Mouse (Mus musculus): ENCODE measurements at regions not wholly inside any gene's neighbourhood (a gene's known extent, or its start where the extent isn't known, plus 50 kb on each side); places are given as distances from the start of the nearest gene placed in this dataset.

GRCm38 (mm10) chr2:159401421-159402100, 607.0 kb downstream of the Dhx35 start:
- Histone ChIP-seq H3K27me3 (replicated peaks) (no peaks in the 10 kb centered on the region), H3K4me3 (no peak overlapping the region), H3K4me2 (no peak overlapping the region), H3K27ac (ENCODE audit: poor library complexity, severe bottlenecking) (no peak overlapping the region), H3K9me3 (replicated peaks) (no peaks in the 10 kb centered on the region), H3K9ac (no peak overlapping the region), H3K4me1 (replicated peaks) (no peaks in the 10 kb centered on the region), H3K36me3 (no peaks in the 10 kb centered on the region)
- ATAC-seq (ENCODE audit: insufficient number of reproducible peaks, low FRiP score), result no peak
- 76% methylated on average over 9 of the region's 9 CpGs for WGBS

- Histone ChIP-seq H3K4me2 (no peak overlapping the region), H3K4me3 (no peak overlapping the region), H3K9me3 (replicated peaks) (no peaks in the 10 kb centered on the region), H3K4me1 (replicated peaks) (no peaks in the 10 kb centered on the region), H3K36me3 (no peaks in the 10 kb centered on the region), H3K9ac (no peak overlapping the region), H3K27ac (ENCODE audit: poor library complexity, severe bottlenecking) (no peak overlapping the region), H3K27me3 (replicated peaks) (no peaks in the 10 kb centered on the region)
- ATAC-seq (ENCODE audit: insufficient number of reproducible peaks, low FRiP score), result no peak
- 65% methylated on average over 1 of the region's 1 CpGs for WGBS
These were observed 610.3 kb downstream of the Dhx35 start for GRCm38 (mm10) chr2:159404940-159405339.

DNA sequence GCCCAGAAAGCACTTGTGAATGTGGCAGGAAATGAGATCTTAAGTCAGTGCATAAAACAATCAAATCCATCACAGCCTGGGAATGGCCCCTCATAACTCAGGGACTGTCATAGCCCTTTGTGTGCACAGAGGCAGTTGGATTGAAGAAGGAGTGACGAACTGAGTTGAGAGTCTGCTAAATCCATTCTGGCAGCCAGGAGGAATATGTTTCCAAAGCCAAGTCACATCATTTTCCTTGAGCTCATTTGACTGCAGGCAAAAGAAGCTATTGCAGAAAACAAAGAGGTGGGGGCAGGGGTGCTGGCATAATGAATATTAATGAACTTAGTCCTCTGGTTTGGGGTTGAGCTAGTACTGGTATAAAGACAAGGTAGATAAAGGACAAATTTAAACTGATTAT, 620.0 kb downstream of the Dhx35 start:
- H3K27ac ChIP-seq (ENCODE audit: poor library complexity, severe bottlenecking), result no peak overlapping the region
- 55% methylated on average over 1 of the region's 1 CpGs for WGBS
- no peak for ATAC-seq (ENCODE audit: insufficient number of reproducible peaks, low FRiP score)

GRCm38 (mm10) chr2:159418371-159418940, 623.8 kb downstream of the Dhx35 start:
- Histone ChIP-seq H3K27ac (ENCODE audit: poor library complexity, severe bottlenecking) (no peak overlapping the region), H3K4me3 (no peak overlapping the region), H3K4me2 (no peak overlapping the region), H3K36me3 (no peaks in the 10 kb centered on the region), H3K27me3 (replicated peaks) (no peaks in the 10 kb centered on the region), H3K9me3 (replicated peaks) (no peaks in the 10 kb centered on the region), H3K4me1 (replicated peaks) (0 out of 2 replicates have a peak, but pooled peaks cover 5% of the 10 kb centered on the region), H3K9ac (no peak overlapping the region)
- 68% methylated on average over 7 of the region's 7 CpGs for WGBS
- ATAC-seq (ENCODE audit: insufficient number of reproducible peaks, low FRiP score), result no peak

More for the DNA sequence above, 620.0 kb downstream of the Dhx35 start:
- Histone ChIP-seq H3K4me2 (no peak overlapping the region), H3K27me3 (replicated peaks) (no peaks in the 10 kb centered on the region), H3K4me3 (no peak overlapping the region), H3K9ac (no peak overlapping the region), H3K9me3 (replicated peaks) (no peaks in the 10 kb centered on the region), H3K4me1 (replicated peaks) (0 out of 2 replicates have a peak, but pooled peaks cover 5% of the 10 kb centered on the region), H3K36me3 (no peaks in the 10 kb centered on the region)

DNA sequence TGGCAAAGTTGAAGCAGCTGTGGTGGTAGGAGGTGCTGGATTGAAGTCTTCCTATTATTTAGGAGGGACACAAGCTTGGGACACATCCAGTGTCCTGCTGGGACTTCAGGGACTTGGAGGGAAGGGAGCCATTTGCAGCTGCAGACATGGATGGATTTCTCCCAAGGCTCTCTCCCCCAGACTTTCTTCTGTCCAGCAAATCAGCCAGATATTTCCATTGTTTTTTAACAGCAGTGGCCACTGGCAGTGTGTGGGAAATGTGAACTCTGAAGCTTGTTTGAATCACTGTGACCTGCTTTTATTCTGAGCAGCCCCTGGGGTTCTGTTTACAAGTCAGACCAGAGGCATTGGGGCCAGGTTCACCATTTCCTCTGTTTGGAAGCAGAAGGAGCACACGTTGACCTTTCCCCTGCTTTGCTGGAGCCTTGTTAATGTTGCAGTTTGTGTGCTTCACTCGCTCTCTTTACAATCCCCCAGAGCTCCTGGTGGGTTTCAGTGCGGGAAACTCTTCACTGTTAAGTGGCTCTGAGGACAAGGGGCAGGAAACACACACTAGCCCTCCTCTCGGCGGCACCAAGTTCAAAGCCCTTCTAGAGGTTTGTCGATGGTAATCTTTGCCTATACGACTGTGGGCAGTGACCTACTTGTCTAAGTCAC, 627.8 kb downstream of the Dhx35 start:
- Histone ChIP-seq H3K4me3 (no peak overlapping the region), H3K27ac (ENCODE audit: poor library complexity, severe bottlenecking) (no peak overlapping the region), H3K4me2 (no peak overlapping the region), H3K9ac (no peak overlapping the region), H3K4me1 (replicated peaks) (no peaks in the 10 kb centered on the region), H3K9me3 (replicated peaks) (no peaks in the 10 kb centered on the region), H3K36me3 (no peaks in the 10 kb centered on the region), H3K27me3 (replicated peaks) (no peaks in the 10 kb centered on the region)
- WGBS, result 36% methylated on average over 7 of the region's 7 CpGs
- ATAC-seq (ENCODE audit: insufficient number of reproducible peaks, low FRiP score), result no peak

DNA sequence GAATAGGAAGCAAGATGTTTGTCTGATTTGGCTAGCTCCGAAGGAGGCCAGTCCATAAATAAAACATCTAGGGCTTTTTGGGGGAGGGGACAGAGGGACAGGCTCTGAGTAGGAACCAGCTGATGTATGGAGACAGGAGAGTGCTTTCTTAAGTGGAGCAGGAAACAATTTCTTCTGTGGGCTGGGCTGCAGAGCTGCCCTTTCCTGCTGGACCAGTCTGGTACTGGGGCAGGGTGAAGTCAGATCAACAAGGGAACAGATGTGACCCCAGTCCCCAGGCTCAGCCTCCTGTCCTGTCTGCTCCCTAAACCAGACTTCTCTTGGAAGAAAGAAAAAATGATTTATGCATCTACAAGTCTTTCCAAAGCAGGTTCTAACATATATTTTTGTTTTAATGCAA, 633.6 kb downstream of the Dhx35 start:
- WGBS, result 34% methylated on average over 1 of the region's 1 CpGs
- ATAC-seq (ENCODE audit: insufficient number of reproducible peaks, low FRiP score), result no peak
- no peak overlapping the region for H3K4me3 ChIP-seq

GRCm38 (mm10) chr2:159430577-159431329, 636.1 kb downstream of the Dhx35 start:
- Histone ChIP-seq H3K4me1 (replicated peaks) (no peaks in the 10 kb centered on the region), H3K4me3 (no peak overlapping the region), H3K4me2 (no peak overlapping the region), H3K27me3 (replicated peaks) (no peaks in the 10 kb centered on the region), H3K36me3 (no peaks in the 10 kb centered on the region), H3K27ac (ENCODE audit: poor library complexity, severe bottlenecking) (no peak overlapping the region), H3K9ac (no peak overlapping the region), H3K9me3 (replicated peaks) (peaks cover 11% of the 10 kb centered on the region)
- WGBS, result 70% methylated on average over 5 of the region's 5 CpGs
- no peak for ATAC-seq (ENCODE audit: insufficient number of reproducible peaks, low FRiP score)

More for the DNA sequence above, 633.6 kb downstream of the Dhx35 start:
- H3K36me3 ChIP-seq, result no peaks in the 10 kb centered on the region
- no peaks in the 10 kb centered on the region for H3K4me1 ChIP-seq (replicated peaks)
- no peaks in the 10 kb centered on the region for H3K27me3 ChIP-seq (replicated peaks)
- H3K4me2 ChIP-seq, result no peak overlapping the region
- H3K9me3 ChIP-seq (replicated peaks), result 0 out of 2 replicates have a peak, but pooled peaks cover 4% of the 10 kb centered on the region
- no peak overlapping the region for H3K9ac ChIP-seq
- no peak overlapping the region for H3K27ac ChIP-seq (ENCODE audit: poor library complexity, severe bottlenecking)

- ATAC-seq (ENCODE audit: insufficient number of reproducible peaks, low FRiP score), result no peak
- WGBS, result 78% methylated on average over 6 of the region's 6 CpGs
These were observed 644.4 kb downstream of the Dhx35 start for GRCm38 (mm10) chr2:159438961-159439360.

GRCm38 (mm10) chr2:159443581-159443980, 649.0 kb downstream of the Dhx35 start:
- H3K27ac ChIP-seq (ENCODE audit: poor library complexity, severe bottlenecking), result no peak overlapping the region
- ATAC-seq (ENCODE audit: insufficient number of reproducible peaks, low FRiP score), result no peak
- H3K9me3 ChIP-seq (replicated peaks), result no peaks in the 10 kb centered on the region
- H3K4me3 ChIP-seq, result no peak overlapping the region
- H3K9ac ChIP-seq, result no peak overlapping the region
- 29% methylated on average over 8 of the region's 8 CpGs for WGBS
- H3K27me3 ChIP-seq (replicated peaks), result no peaks in the 10 kb centered on the region
- H3K4me1 ChIP-seq (replicated peaks), result no peaks in the 10 kb centered on the region
- H3K4me2 ChIP-seq, result no peak overlapping the region
- no peaks in the 10 kb centered on the region for H3K36me3 ChIP-seq

More at GRCm38 (mm10) chr2:159438961-159439360, 644.4 kb downstream of the Dhx35 start:
- Histone ChIP-seq H3K4me1 (replicated peaks) (no peaks in the 10 kb centered on the region), H3K4me2 (no peak overlapping the region), H3K4me3 (no peak overlapping the region), H3K9ac (no peak overlapping the region), H3K27me3 (replicated peaks) (no peaks in the 10 kb centered on the region), H3K9me3 (replicated peaks) (peaks cover 3% of the 10 kb centered on the region), H3K36me3 (no peaks in the 10 kb centered on the region), H3K27ac (ENCODE audit: poor library complexity, severe bottlenecking) (no peak overlapping the region)

DNA sequence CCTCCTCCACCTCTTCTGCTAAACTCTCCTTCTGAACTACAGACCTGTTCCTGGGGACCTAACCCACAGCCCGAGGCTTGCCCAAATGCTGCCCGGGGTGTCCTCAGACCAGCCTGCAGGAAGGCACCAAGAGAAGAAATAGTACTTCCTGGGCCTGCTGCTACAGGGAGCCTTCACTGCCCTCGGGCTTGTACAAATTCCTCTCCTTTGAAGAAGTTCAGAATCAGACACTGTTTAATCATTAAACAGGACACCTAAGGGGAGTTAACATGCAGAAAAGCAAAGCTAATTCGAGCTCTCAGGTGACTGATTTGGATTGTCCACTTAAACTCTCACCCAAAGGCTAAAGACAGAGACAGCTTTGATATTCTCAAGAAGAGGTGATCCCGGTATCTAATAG, 651.8 kb downstream of the Dhx35 start:
- Histone ChIP-seq H3K9me3 (replicated peaks) (no peaks in the 10 kb centered on the region), H3K27me3 (replicated peaks) (no peaks in the 10 kb centered on the region), H3K27ac (ENCODE audit: poor library complexity, severe bottlenecking) (no peak overlapping the region), H3K4me1 (replicated peaks) (no peaks in the 10 kb centered on the region), H3K9ac (no peak overlapping the region), H3K36me3 (no peaks in the 10 kb centered on the region), H3K4me3 (no peak overlapping the region), H3K4me2 (no peak overlapping the region)
- ATAC-seq (ENCODE audit: insufficient number of reproducible peaks, low FRiP score), result no peak
- 57% methylated on average over 5 of the region's 5 CpGs for WGBS

- Histone ChIP-seq H3K9ac (no peak overlapping the region), H3K4me1 (replicated peaks) (no peaks in the 10 kb centered on the region), H3K36me3 (no peaks in the 10 kb centered on the region), H3K27me3 (replicated peaks) (no peaks in the 10 kb centered on the region), H3K4me3 (no peak overlapping the region), H3K27ac (ENCODE audit: poor library complexity, severe bottlenecking) (no peak overlapping the region), H3K9me3 (replicated peaks) (no peaks in the 10 kb centered on the region), H3K4me2 (no peak overlapping the region)
- WGBS, result 64% methylated on average over 5 of the region's 5 CpGs
- ATAC-seq (ENCODE audit: insufficient number of reproducible peaks, low FRiP score), result no peak
These were observed 652.3 kb downstream of the Dhx35 start for GRCm38 (mm10) chr2:159446886-159447285.

Measured in heart, embryonic 12.5 days (tissue).